Mouse (Mus musculus) B cell, adult 2 months (primary cell): ENCODE data around the gene Ap3d1.
A peak's percentile ranks its signal among the peaks of the same experiment; 100 is the strongest.

Experiments
- DNase-seq, 2 experiments: peaks; one replicate each; pipeline ENCODE4 v3.0.0; 2022

Ap3d1 gene

DNA sequence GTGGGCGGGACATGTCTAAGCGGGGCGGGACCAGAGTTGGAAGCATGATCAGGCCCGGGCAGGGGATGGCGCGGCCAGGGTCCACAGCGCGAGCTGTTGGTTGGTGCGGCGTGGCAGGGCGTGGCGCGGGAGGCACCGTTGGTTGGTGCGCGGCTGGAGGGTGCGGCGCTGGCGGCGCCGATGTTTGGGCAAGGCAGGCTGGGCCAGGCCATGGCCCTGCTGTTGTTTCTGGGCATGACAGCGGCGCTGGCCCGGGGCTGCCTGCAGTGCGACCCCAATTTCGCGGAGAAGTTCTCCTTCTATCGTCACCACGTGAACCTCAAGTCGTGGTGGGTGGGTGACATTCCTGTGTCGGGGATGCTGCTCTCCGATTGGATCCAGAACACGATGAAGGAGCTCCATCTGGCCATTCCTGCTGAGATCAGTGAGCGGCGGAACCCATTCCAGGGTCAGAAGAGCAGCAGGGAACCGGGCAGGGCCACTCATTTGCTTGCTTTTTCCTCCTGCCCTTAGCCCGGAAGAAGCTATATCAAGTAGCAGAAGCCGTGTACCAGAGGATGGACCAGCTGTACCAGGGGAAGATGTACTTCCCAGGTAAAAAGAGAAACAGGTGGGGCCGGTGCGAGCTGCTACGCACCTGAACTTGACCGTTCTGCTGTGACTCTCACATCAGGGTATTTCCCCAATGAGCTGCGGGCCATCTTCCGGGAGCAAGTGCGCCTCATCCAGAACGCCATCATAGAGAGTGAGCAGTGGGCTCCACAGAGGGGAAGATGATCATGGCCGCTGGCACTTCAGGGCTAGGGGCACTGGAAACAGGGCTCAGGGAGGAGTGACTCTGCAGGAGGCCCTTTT lies 39.3 kb downstream of the Ap3d1 start:
- peak; percentile 93 to 94 for DNase-seq

DNA sequence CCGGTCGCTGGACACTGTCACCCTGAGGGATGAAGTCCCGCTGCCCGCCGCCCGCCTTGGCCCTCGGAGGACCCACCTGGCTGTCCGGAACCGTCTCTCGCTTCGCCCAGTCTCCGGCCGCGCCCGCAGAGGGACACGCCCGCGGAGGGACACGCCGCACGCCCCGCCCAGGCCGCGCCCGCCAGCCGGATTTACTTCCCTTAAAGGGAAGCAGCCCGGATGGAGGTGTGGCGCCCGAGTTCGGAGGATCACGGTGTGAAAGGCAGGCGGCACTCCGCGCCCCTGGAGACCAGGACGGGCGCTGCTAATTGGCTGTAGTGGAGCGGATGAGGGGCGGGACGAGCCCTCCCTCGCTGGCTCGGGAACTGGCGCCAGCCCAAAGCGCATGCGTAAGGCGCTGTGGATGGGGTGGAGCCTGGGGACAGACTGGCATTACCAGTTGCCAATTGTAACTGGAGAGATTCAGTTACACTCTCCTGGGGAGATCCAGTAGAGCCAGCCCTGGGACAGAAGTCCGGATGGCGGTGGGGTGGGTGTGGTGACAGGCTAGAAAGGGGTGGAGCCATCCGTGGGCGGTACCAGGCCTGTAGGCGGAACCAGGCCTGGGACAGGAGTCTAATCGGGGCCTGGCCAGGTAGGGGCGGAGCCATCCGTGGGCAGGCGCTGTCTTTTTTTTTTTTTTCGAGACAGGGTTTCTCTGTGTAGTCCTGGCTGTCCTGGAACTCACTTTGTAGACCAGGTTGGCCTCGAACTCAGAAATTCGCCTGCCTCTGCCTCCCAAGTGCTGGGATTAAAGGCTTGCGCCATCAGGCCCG lies 40.1 kb downstream of the Ap3d1 start, which contains the start of the genes Mob3a and Izumo4:
Gene Mob3a (minus strand): TSS at position 257 of the 815 bp plus-strand sequence.
Gene Izumo4 (plus strand): TSS at position 464 of the 815 bp plus-strand sequence.
- DNase-seq, result peak; percentile 99

GRCm38 (mm10) chr10:80700732-80701131 lies 41.3 kb downstream of the Ap3d1 start:
- peak; percentile 56 to 60 for DNase-seq

DNA sequence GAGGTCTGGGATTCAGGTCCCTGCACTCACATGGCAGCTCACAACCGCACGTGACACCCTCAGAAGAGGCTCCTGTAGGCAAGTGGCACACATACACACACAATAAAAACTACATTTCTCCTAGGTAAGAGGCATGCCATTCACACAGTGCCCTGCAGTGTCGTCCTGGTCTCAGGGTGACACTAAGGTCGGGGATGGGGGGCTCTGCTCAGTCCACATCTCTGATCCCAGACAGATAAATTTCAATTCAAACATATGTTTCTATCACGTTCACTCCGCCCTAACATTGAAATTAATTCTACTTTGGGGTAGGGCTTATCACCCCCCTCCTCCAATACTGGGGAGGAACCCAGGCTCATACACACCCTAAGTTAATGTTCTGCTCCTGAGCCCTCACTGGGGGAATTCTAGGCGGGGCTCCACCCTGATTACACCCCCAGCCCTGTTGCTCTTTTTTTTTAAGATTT lies 42.0 kb downstream of the Ap3d1 start:
- DNase-seq, result no peak

DNA sequence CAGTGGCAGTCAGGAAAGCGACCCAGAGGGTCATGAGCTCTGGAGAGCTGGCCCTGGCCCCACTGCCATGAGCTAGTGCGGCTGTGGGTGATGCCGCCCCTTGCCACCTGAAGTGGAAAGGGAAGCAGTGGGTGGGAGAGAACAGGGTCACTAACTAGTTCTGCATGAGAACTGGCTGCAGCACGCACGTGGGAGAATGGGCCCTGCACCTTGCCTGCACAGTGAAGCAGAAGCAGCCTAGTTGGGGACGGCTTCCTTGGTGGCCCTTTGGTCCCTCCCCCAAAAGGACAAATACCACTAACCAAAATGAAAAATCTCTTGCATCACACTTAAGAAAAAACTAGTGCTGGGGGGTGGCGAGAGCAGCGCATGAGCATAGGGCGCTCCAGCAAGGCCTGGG lies 43.5 kb downstream of the Ap3d1 start:
- DNase-seq, result no peak

DNA sequence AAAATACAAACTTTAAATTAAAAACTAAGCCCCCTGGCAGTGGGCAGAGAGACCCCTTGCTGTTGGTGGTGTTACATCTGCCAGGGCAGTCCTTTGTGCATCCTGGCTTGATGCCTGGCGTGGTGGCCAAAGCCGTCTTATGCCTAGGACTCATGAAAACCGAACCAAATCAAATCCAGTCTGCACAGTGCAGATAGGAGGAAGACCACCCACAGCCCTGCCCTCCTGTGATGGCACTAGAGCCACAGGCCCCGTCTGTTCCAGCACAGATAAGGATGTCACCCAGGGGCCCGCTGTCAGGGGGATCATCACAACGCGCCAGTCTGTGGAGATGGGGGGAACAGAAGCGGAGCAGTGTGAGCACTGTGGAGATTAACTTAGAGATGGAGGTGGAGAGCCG lies 44.3 kb downstream of the Ap3d1 start:
- DNase-seq, result no peak

DNA sequence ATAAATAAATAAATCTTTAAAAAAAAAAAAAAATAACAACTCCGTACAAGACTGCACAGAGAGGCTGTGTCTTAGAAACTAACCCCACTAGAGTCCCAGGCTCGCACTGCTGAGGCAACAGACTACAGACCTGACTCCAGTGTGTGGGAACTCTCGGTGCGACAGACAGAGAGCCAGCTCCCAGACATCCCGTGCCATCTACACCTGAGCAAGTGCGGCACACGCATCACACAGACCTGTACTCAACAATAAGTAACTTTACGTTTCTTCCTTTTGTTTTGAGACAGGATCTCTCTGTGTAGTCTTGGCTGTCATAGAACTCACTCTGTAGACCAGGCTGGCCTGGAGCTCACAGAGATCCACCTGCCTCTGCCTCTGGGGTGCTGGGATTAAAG lies 44.7 kb downstream of the Ap3d1 start:
- no peak for DNase-seq

DNA sequence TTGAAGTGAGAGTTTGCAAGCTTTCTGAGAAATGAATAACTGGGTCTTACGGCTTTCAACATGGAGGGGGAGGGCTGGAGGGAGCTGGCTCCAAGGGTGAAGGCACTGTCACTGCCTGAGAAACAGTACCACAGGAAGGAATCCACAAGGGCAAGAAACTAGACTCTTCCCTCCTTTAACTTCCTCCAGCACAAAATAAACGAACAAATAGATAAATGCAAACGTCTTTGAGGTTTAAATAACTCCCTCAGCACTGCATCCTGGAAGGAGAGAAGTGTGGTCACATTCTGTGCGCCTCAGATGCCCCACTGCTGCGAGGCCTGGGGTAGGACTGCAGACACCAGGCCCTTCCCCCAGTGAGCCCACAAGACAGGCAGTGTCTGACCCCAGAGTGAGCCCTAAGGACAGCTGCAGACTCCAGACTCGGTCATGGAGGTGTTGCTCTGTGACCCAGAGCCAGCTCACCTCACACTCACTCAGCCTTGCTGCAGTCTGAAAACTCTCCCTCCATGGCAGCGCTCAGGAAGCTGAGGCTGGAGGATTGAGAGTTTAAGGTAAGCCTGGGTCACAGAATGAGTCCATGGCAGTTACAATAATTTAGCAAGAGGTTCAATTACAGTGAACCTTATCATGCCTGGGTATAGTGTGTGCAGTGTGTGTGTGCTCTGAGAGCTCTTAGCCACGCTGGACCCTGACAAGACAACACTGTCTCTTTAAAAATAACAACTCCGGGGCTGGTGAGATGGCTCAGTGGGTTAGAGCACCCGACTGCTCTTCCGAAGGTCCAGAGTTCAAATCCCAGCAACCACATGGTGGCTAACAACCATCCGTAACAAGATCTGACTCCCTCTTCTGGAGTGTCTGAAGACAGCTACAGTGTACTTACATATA lies 45.3 kb downstream of the Ap3d1 start:
- DNase-seq, result peak; percentile 22 to 23

DNA sequence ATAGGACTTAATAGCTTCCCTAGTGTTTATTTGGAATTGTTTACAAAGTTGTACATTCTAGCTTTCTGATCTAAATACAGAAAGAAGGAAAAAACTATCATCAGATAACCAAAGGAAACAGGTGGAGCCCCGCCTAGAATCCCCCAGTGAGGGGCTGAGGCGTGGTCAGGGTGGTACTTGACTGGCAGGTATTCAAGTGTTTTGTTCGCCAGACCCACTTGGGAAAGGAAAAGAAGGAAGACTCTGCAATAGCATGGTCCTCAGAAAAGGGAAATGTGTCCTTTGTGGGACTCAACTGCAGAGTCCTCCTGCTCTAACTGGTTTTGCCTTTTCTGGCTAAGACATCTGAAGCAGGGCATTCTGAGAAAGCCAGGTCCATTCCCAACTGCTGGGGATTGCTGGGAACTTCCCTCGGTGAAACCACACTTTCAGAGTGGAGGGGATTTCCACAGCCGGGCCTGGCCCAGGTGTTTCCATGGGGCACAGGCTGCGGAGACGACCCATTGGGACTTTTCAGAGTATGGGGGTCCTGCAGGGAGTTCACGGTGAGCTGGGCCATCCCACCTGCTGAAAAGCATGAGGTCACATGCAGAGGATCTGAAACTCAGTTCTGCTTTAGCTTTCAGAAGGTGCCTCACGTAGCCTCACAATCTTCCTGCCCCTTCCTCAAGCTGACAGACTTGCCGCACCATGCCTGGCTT lies 46.1 kb downstream of the Ap3d1 start:
- DNase-seq, result peak; percentile 62 to 67

GRCm38 (mm10) chr10:80695186-80695585 lies 46.9 kb downstream of the Ap3d1 start:
- DNase-seq, result peak; percentile 82 to 83

DNA sequence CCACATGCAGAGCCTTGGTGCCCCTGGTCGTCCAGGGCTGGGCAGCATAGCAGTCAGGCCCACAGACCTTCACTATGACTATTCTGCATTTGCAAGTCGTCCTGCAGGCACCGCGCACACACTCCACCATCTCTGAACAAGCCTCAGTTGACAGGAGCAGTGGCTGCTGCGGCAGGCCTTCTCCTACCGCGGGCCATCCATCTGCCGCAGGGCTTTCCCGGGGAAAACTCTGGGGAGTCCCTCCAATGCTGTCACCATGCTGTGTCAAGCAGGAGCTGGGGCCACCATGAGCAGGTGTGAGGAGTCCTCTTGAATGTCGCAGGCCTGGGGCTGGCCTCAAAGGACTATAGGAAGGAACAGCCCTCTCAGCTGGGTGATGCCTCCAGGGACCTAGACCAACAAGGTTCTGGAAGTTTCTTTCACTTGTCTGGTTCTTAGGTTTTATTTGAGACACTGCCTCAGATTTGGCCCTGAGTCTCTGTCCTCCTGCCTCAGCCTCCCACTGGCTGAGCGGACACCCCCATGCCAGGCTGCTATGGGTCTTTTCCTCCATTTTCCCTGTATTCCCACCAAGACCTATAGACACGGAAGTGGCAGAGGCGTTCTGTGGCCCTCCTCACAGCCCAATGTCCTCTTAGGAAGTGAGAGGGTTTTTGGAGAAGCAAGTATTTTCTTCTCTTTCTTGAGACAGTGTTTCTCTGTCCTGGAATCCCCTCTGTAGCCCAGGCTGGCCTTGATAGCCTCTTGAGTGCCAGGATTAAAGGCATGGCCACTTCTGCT lies 47.7 kb downstream of the Ap3d1 start:
- no peak for DNase-seq

- no peak for DNase-seq
Observed at GRCm38 (mm10) chr10:80693401-80694045, 48.5 kb downstream of the Ap3d1 start.

GRCm38 (mm10) chr10:80692249-80693165 lies 49.6 kb downstream of the Ap3d1 start:
- DNase-seq, result peak; percentile 76

GRCm38 (mm10) chr10:80687850-80688249 lies 54.2 kb downstream of the Ap3d1 start:
- DNase-seq, result peak; percentile 76 to 80

GRCm38 (mm10) chr10:80686617-80687016 lies 55.4 kb downstream of the Ap3d1 start:
- DNase-seq, result no peak

- no peak for DNase-seq
Observed at GRCm38 (mm10) chr10:80684984-80685383, 57.1 kb downstream of the Ap3d1 start.

GRCm38 (mm10) chr10:80684214-80684613 lies 57.9 kb downstream of the Ap3d1 start:
- peak; percentile 84 to 86 for DNase-seq

DNA sequence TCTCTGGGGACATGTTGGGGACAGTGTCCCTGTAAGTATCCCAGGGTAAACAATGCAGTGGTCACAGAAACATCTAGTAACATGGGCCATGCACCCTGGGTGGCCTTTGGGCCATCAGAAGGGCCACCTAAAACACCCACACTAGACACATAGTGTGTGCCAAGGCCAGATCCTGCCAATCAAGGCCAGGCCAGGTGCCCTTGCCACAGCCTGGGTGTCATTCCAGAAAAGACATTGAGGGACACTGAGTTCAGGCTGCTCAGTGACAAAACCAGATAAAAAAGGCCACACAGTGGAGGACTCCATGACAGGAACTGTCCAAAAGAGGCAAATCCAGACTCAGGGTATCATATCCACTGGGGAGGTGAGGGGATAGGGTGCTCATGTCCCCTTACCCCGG lies 58.4 kb downstream of the Ap3d1 start:
- no peak for DNase-seq

- peak; percentile 71 to 74 for DNase-seq
Observed at GRCm38 (mm10) chr10:80682003-80682402, 60.1 kb downstream of the Ap3d1 start.
